Mouse (Mus musculus) intestine, embryonic 15.5 days (tissue): ENCODE measurements at regions not wholly inside any gene's neighbourhood (a gene's known extent, or its start where the extent isn't known, plus 50 kb on each side); places are given as distances from the start of the nearest gene placed in this dataset.

Source experiments
- ATAC-seq: fragments of 200-750 bp; cut with Nextera tagmentation; 2 replicates; pipeline ENCODE4 v1.8.0; 2017; ENCODE audit warnings: moderate TSS enrichment, moderate library complexity
- H3K27ac ChIP-seq: fragments of 300-500 bp; sonication (generic); 2 replicates; pipeline ENCODE4 v1.5.1; 2015; ENCODE audit warnings: mild to moderate bottlenecking, inconsistent platforms
- H3K27me3 ChIP-seq: fragments of 300-500 bp; sonication (generic); replicated peaks from 2 replicates; pipeline ENCODE4 v1.6.1; 2015; ENCODE audit warnings: inconsistent platforms
- H3K36me3 ChIP-seq: fragments of 300-500 bp; sonication (generic); 2 replicates; pipeline ENCODE4 v1.6.1; 2015; ENCODE audit warnings: inconsistent platforms
- H3K4me1 ChIP-seq: fragments of 300-500 bp; sonication (generic); replicated peaks from 2 replicates; pipeline ENCODE4 v1.6.1; 2015; ENCODE audit warnings: inconsistent platforms
- H3K4me2 ChIP-seq: fragments of 300-500 bp; sonication (generic); replicated peaks from 2 replicates; pipeline ENCODE4 v1.6.1; 2015; ENCODE audit warnings: mild to moderate bottlenecking, inconsistent platforms
- H3K4me3 ChIP-seq: fragments of 300-500 bp; sonication (generic); replicated peaks from 2 replicates; pipeline ENCODE4 v1.5.1; 2015; ENCODE audit warnings: inconsistent platforms
- H3K9ac ChIP-seq: fragments of 300-500 bp; sonication (generic); 2 replicates; pipeline ENCODE4 v1.6.1; 2015; ENCODE audit warnings: inconsistent platforms
- H3K9me3 ChIP-seq: fragments of 300-500 bp; sonication (generic); 2 replicates; pipeline ENCODE4 v1.6.1; 2016; ENCODE audit warnings: inconsistent platforms
- WGBS: fragments of 180-500 bp; shearing (Covaris S2); methylation state at CpG from one replicate; pipeline ENCODE4 v1.1.7; 2015; 5-methylcytosine and 5-hydroxymethylcytosine counted together

DNA sequence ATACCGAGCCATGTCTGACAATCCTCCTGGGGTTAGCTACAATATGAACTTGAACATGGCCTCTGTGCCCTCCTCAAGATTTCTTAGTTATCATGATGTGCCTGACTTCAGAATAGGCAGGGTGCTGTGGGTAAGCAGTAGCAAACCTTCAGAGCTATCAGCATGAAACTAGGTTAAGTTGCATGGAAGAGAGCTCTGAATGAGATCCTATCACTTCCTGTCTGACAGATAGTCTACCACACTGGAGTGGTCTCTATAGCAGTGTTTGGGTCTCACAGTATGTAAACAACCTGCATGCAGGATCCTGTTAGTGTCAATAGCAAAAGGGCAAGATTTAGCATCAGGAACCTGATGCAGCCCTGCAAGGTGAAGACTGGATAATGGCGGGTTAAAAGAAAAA lies 1092.3 kb downstream of the Gsdmc2 start:
- H3K4me2 ChIP-seq: no peak overlapping the region
- H3K9me3 ChIP-seq: no peaks in the 10 kb centered on the region
- H3K36me3 ChIP-seq: no peaks in the 10 kb centered on the region
- ATAC-seq: no peak
- H3K27me3 ChIP-seq: no peaks in the 10 kb centered on the region
- H3K4me3 ChIP-seq: no peak overlapping the region
- H3K9ac ChIP-seq: no peak overlapping the region
- H3K27ac ChIP-seq: no peak overlapping the region
- WGBS: 91% methylated on average over 2 of the region's 2 CpGs
- H3K4me1 ChIP-seq: no peaks in the 10 kb centered on the region

DNA sequence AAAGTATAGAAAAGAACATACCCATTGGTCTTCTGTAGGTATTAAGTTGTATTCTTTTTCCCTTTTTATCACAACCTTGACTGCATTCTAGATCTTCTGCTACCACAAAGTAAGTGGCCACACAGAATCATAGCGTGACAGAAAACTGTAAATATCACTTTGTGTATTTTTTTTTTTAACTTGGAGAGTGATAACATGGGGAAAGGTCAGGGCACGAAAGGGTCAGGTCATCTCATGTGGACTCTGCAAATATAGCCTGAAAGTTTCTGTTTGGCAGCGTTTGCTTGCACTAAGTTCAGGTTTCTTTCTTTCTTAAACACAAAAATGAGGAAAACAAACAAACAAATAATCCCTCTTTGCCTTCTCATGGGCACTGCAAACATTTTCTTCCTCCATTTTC lies 1101.1 kb downstream of the Gsdmc2 start:
- WGBS: 51% methylated on average over 3 of the region's 3 CpGs
- H3K9ac ChIP-seq: no peak overlapping the region
- no peak for ATAC-seq
- no peaks in the 10 kb centered on the region for H3K27me3 ChIP-seq
- no peak overlapping the region for H3K4me3 ChIP-seq
- H3K27ac ChIP-seq: no peak overlapping the region
- no peaks in the 10 kb centered on the region for H3K4me1 ChIP-seq
- H3K9me3 ChIP-seq: no peaks in the 10 kb centered on the region
- H3K4me2 ChIP-seq: no peak overlapping the region
- H3K36me3 ChIP-seq: no peaks in the 10 kb centered on the region

DNA sequence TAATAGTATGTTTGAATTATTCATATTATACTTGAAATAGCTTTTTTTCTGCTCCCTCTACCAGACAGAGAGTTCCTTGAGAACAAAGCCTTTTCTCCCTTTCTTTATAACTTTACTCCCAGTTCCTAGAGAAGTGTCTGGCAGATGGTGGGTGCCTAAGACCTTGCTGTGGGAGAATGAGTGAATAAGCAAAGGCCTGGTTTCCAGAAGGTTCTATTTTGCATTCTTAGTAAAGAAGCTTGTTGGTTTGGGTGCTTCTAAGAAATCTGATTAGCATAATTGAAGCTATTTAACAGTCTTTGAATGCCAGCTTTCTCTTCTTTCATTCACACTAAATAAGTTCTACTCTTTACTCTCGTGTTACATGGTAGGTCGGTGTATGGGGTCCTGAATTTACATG lies 1104.2 kb downstream of the Gsdmc2 start:
- no peak overlapping the region for H3K27ac ChIP-seq
- H3K36me3 ChIP-seq: no peaks in the 10 kb centered on the region
- H3K9me3 ChIP-seq: no peaks in the 10 kb centered on the region
- H3K4me1 ChIP-seq: no peaks in the 10 kb centered on the region
- H3K9ac ChIP-seq: no peak overlapping the region
- no peak for ATAC-seq
- no peaks in the 10 kb centered on the region for H3K27me3 ChIP-seq
- 93% methylated on average over 2 of the region's 2 CpGs for WGBS
- no peak overlapping the region for H3K4me2 ChIP-seq
- H3K4me3 ChIP-seq: no peak overlapping the region

GRCm38 (mm10) chr15:62735334-62735733 lies 1109.6 kb downstream of the Gsdmc2 start:
- H3K36me3 ChIP-seq: no peaks in the 10 kb centered on the region
- no peaks in the 10 kb centered on the region for H3K4me1 ChIP-seq
- 56% methylated on average over 1 of the region's 1 CpGs for WGBS
- ATAC-seq: no peak
- no peak overlapping the region for H3K9ac ChIP-seq
- no peak overlapping the region for H3K27ac ChIP-seq
- no peaks in the 10 kb centered on the region for H3K27me3 ChIP-seq
- no peaks in the 10 kb centered on the region for H3K9me3 ChIP-seq
- no peak overlapping the region for H3K4me2 ChIP-seq
- H3K4me3 ChIP-seq: no peak overlapping the region

DNA sequence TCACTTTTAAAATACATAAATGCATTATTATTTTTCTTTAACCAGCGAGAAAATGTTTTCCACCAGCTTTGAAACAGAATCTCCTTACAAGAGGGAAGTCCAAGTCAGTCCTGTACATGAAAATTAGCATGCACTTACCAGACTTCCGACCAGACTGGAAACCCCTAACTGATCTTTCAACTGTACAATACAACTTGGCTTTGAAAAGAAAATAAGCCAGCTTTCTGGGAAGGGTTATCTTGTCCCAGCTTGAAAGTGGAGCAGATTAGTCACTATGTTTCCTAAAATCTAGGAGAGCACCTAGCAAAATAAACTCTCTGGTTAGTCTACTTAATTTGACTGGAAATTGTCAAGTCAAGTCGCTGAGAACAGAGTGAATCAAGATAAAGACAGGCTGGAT lies 1110.1 kb downstream of the Gsdmc2 start:
- Histone ChIP-seq H3K9me3 (no peaks in the 10 kb centered on the region), H3K4me2 (no peak overlapping the region), H3K27me3 (no peaks in the 10 kb centered on the region), H3K4me3 (no peak overlapping the region), H3K27ac (no peak overlapping the region), H3K36me3 (no peaks in the 10 kb centered on the region), H3K4me1 (no peaks in the 10 kb centered on the region), H3K9ac (no peak overlapping the region)
- WGBS: 67% methylated on average over 3 of the region's 3 CpGs
- no peak for ATAC-seq

DNA sequence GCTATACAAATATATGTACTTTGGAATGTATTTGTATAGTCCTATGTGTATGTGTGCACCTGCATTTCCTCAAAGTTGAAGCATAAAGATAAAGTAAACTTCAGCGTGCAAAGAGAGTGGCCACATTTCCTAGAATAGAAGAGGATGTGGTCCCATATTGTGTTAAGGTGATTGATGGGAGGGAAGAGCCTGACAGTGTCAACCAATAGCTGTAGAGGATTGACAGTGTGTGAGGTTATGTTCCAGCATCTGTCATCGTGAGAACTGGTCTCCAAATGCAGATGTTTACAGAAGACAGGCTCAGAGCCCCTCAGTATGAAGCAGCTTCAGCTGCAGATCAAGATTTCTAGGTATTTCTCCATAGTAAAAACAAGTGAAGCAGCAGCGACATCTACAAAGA lies 1114.5 kb downstream of the Gsdmc2 start:
- Histone ChIP-seq H3K27ac (no peak overlapping the region), H3K27me3 (no peaks in the 10 kb centered on the region), H3K36me3 (no peaks in the 10 kb centered on the region), H3K9me3 (no peaks in the 10 kb centered on the region), H3K4me3 (no peak overlapping the region), H3K4me2 (no peak overlapping the region), H3K9ac (no peak overlapping the region), H3K4me1 (no peaks in the 10 kb centered on the region)
- no peak for ATAC-seq
- WGBS: 52% methylated on average over 3 of the region's 3 CpGs

DNA sequence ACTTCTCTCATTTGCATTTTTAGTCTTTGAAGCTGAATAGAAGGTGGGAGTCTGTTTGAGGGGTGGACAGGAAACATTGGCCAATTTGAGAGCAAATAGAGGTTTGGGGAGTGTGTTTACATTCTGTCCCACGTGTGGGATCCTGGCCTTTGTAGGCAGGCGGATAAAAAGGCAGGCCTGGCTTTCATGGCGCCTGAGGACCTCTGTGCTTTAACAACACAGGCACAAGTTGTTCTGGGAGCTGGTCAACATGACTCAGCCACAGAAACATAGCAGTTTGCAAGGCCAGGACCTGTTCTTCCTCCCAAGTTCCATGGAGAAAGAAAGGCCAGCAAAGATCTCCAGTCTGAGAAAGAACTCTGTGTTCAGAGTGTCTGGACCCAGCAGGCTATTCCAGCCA lies 1130.7 kb downstream of the Gsdmc2 start:
- no peaks in the 10 kb centered on the region for H3K9me3 ChIP-seq
- 0 out of 2 replicates have a peak, but pooled peaks cover 3% of the 10 kb centered on the region for H3K4me1 ChIP-seq
- no peak overlapping the region for H3K4me3 ChIP-seq
- no peak overlapping the region for H3K9ac ChIP-seq
- no peaks in the 10 kb centered on the region for H3K27me3 ChIP-seq
- WGBS: 27% methylated on average over 3 of the region's 3 CpGs
- H3K27ac ChIP-seq: no peak overlapping the region
- no peaks in the 10 kb centered on the region for H3K36me3 ChIP-seq
- H3K4me2 ChIP-seq: no peak overlapping the region
- ATAC-seq: no peak

DNA sequence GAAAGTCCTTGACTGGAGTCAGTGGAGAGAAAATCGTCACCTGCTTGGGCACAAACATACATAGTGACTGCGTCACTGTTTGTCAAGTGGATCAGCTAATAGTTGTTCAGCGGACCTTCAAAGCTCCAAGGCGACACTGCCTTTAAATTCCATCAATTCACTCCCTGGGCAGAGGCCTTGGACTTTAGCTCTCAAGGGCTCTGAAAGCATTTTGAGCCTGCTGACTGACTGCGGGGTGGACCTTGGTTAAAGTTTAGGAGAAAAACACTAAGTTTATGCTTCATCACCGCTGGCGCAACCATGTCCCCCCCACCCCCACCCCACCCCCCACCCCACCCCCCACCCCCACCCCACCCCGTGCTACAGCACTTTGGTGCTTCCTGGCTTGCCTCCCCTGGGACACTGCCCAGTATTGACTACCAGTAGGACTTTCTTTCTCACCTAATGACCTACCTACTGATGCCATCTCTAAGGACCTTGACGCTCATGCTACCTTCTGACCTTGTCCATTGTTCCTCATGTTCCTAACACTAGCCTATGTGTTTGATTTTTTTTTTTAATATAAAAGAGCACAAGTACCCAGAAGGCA lies 1132.3 kb downstream of the Gsdmc2 start:
- no peak overlapping the region for H3K27ac ChIP-seq
- ATAC-seq: peak; percentile 91
- H3K4me1 ChIP-seq: 0 out of 2 replicates have a peak, but pooled peaks cover 3% of the 10 kb centered on the region
- no peak overlapping the region for H3K9ac ChIP-seq
- no peaks in the 10 kb centered on the region for H3K9me3 ChIP-seq
- no peak overlapping the region for H3K4me2 ChIP-seq
- H3K4me3 ChIP-seq: no peak overlapping the region
- H3K36me3 ChIP-seq: no peaks in the 10 kb centered on the region
- no peaks in the 10 kb centered on the region for H3K27me3 ChIP-seq
- WGBS: 57% methylated on average over 9 of the region's 9 CpGs

GRCm38 (mm10) chr15:62712060-62712542 lies 1132.9 kb downstream of the Gsdmc2 start:
- Histone ChIP-seq H3K4me3 (no peak overlapping the region), H3K9ac (no peak overlapping the region), H3K4me2 (no peak overlapping the region), H3K27me3 (no peaks in the 10 kb centered on the region), H3K9me3 (no peaks in the 10 kb centered on the region), H3K4me1 (0 out of 2 replicates have a peak, but pooled peaks cover 3% of the 10 kb centered on the region), H3K36me3 (no peaks in the 10 kb centered on the region), H3K27ac (no peak overlapping the region)
- 79% methylated on average over 3 of the region's 3 CpGs for WGBS
- ATAC-seq: no peak

- H3K9ac ChIP-seq: no peak overlapping the region
- H3K4me2 ChIP-seq: no peak overlapping the region
- H3K4me1 ChIP-seq: 0 out of 2 replicates have a peak, but pooled peaks cover 3% of the 10 kb centered on the region
- ATAC-seq: no peak
- H3K36me3 ChIP-seq: no peaks in the 10 kb centered on the region
- H3K27me3 ChIP-seq: no peaks in the 10 kb centered on the region
- H3K4me3 ChIP-seq: no peak overlapping the region
- H3K9me3 ChIP-seq: no peaks in the 10 kb centered on the region
- WGBS: 56% methylated on average over 2 of the region's 2 CpGs
- H3K27ac ChIP-seq: no peak overlapping the region
Measured at GRCm38 (mm10) chr15:62709546-62709945, 1135.4 kb downstream of the Gsdmc2 start.

DNA sequence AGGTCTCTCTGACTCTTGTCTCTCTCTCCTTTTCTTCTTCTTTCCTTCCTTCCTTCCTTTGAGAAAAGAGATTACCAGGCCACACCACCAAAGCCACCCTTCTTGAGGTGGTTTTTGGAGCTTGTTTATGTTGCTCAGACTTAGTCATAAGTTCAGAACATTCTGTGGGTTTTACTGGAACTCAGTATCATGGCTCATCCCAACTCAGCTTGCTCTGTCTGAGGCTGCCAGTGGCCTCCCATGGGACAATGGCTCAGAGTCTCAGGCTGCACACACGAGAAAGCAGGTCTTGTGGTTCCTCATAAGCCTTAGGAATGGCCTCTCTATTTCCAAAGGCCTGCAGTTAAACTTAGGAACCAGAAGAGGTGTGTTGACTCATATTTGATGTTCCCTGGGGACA lies 1146.4 kb downstream of the Gsdmc2 start:
- Histone ChIP-seq H3K4me2 (no peak overlapping the region), H3K4me3 (no peak overlapping the region), H3K27ac (no peak overlapping the region), H3K9me3 (no peaks in the 10 kb centered on the region), H3K4me1 (no peaks in the 10 kb centered on the region), H3K9ac (no peak overlapping the region), H3K36me3 (no peaks in the 10 kb centered on the region), H3K27me3 (no peaks in the 10 kb centered on the region)
- WGBS: 64% methylated on average over 1 of the region's 1 CpGs
- ATAC-seq: no peak

GRCm38 (mm10) chr15:62694734-62695133 lies 1150.2 kb downstream of the Gsdmc2 start:
- 75% methylated on average over 3 of the region's 3 CpGs for WGBS
- Histone ChIP-seq H3K4me1 (no peaks in the 10 kb centered on the region), H3K9ac (no peak overlapping the region), H3K36me3 (no peaks in the 10 kb centered on the region), H3K9me3 (no peaks in the 10 kb centered on the region), H3K27me3 (no peaks in the 10 kb centered on the region), H3K27ac (no peak overlapping the region), H3K4me2 (no peak overlapping the region), H3K4me3 (no peak overlapping the region)
- no peak for ATAC-seq

DNA sequence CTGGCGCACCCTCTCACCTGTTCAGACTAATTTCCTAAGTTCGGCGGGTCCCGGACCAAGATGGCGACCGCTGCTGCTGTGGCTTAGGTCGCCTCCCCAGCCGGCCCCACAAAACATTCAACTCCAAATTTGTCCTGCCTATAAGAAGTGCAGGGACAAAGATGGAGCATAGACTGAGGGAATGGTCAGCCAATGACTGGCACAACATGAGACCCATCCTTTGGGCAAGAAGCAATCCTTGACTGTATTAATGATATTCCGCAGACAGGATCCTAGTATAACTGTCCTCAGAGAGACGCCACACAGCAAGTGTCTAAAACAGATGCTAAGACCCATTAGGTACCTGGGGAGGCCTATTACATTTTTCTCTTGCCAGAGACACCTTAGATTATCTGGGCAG lies 1151.3 kb downstream of the Gsdmc2 start:
- Histone ChIP-seq H3K36me3 (no peaks in the 10 kb centered on the region), H3K9ac (no peak overlapping the region), H3K4me1 (no peaks in the 10 kb centered on the region), H3K27ac (no peak overlapping the region), H3K4me3 (no peak overlapping the region), H3K27me3 (no peaks in the 10 kb centered on the region), H3K9me3 (no peaks in the 10 kb centered on the region), H3K4me2 (no peak overlapping the region)
- 88% methylated on average over 9 of the region's 10 CpGs for WGBS
- no peak for ATAC-seq
